Mouse (Mus musculus) MEL (cell line): ENCODE measurements around the gene Ecm2.

ENCODE experiments used
- CHD2 ChIP-seq: IDR thresholded peaks from 2 replicates; pipeline ENCODE4 v1.6.1; 2011; ENCODE audit warnings: low read length, improper control_type of control experiment
- CTCF ChIP-seq, 3 experiments: IDR thresholded peaks in 2 of 3; conservative IDR thresholded peaks in 1 of 3; 2 replicates each; pipeline ENCODE4 v1.5.1; 2011 to 2012; ENCODE audit warnings: low read length in 3 of 3, low read depth in 2 of 3, mild to moderate bottlenecking in 2 of 3, improper control_type of control experiment in 1 of 3, inconsistent platforms in 1 of 3, mixed read lengths in 1 of 3, moderate library complexity in 1 of 3; ENCODE audit not compliant: control insufficient read depth in 1 of 3, insufficient read depth in 1 of 3, poor library complexity in 1 of 3, severe bottlenecking in 1 of 3
- EP300 ChIP-seq, 2 experiments: IDR thresholded peaks; 2 replicates each; pipeline ENCODE4 v1.6.1; 2011; ENCODE audit warnings: improper control_type of control experiment in 2 of 2, low read length in 2 of 2, low read depth in 1 of 2, mild to moderate bottlenecking in 1 of 2
- GATA1 ChIP-seq: IDR thresholded peaks from 2 replicates; pipeline ENCODE4 v1.6.1; 2011; ENCODE audit warnings: low read depth, low read length, improper control_type of control experiment
- KAT2A ChIP-seq: conservative IDR thresholded peaks from 2 replicates; pipeline ENCODE4 v1.6.1; 2012; ENCODE audit warnings: low read depth, low read length, improper control_type of control experiment, inconsistent platforms
- MAX ChIP-seq: IDR thresholded peaks from 2 replicates; pipeline ENCODE4 v1.6.1; 2011; ENCODE audit warnings: low read length, improper control_type of control experiment
- MXI1 ChIP-seq: IDR thresholded peaks from 2 replicates; pipeline ENCODE4 v1.6.1; 2011; ENCODE audit warnings: mild to moderate bottlenecking, low read depth, low read length, improper control_type of control experiment
- MYC ChIP-seq: IDR thresholded peaks from 2 replicates; pipeline ENCODE4 v1.6.1; 2011; ENCODE audit warnings: low read depth, mild to moderate bottlenecking, low read length, improper control_type of control experiment, moderate library complexity
- NRF1 ChIP-seq: IDR thresholded peaks from 2 replicates; pipeline ENCODE4 v1.6.1; 2014; ENCODE audit warnings: low read depth, mild to moderate bottlenecking, inconsistent platforms, low read length, improper control_type of control experiment, moderate library complexity; ENCODE audit not compliant: poor library complexity, insufficient read depth, severe bottlenecking
- POLR2A ChIP-seq, 2 experiments: IDR thresholded peaks; 2 replicates each; pipeline ENCODE4 v1.6.1; 2011 to 2012; ENCODE audit warnings: low read length in 2 of 2, mild to moderate bottlenecking in 2 of 2, control low read depth in 1 of 2, improper control_type of control experiment in 1 of 2, low read depth in 1 of 2, moderate library complexity in 1 of 2; ENCODE audit not compliant: control insufficient read depth in 1 of 2, insufficient read depth in 1 of 2, poor library complexity in 1 of 2
- ZMIZ1 ChIP-seq: IDR thresholded peaks from 2 replicates; pipeline ENCODE4 v1.6.1; 2012; ENCODE audit warnings: low read depth, mild to moderate bottlenecking, inconsistent platforms, low read length, improper control_type of control experiment, moderate library complexity
- ZNF384 ChIP-seq: IDR thresholded peaks from 2 replicates; pipeline ENCODE4 v1.6.1; 2012; ENCODE audit warnings: low read depth, mild to moderate bottlenecking, inconsistent platforms, low read length, improper control_type of control experiment

DNA sequence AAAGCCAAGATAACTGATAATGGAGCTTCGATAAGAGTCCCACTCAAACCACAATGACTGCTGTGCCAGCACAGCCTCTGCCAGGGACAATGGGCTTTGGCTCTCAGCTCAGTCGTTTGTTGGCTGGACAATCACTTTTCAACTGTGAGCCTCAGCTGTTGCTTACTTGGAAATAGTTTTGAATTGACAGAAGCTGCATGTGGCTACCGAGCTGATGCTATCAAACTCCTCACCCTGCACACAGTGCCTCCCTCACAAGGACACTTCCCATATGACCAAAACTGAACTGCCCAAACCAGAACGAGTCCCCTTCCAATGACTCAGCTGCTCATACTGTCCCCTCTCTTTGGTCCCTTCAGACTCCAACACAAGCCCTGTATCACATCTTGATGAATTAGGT is 33.8 kb upstream of the Ecm2 start:
- TF ChIP-seq ZMIZ1 (no peak), EP300 (IDR thresholded peaks at IDR 0.05; ENCODE audit: low read depth in 1 of 2, low read length in 2 of 2) (no peak), POLR2A (IDR thresholded peaks at IDR 0.05; ENCODE audit: control insufficient read depth in 1 of 2, insufficient read depth in 1 of 2, low read depth in 1 of 2, low read length in 2 of 2, poor library complexity in 1 of 2) (no peak), ZNF384 (no peak), MXI1 (no peak), CTCF (IDR thresholded peaks at IDR 0.05 in 2 of 3, conservative IDR thresholded peaks at IDR 0.05 in 1 of 3; ENCODE audit: control insufficient read depth in 1 of 3, insufficient read depth in 1 of 3, low read depth in 2 of 3, low read length in 3 of 3, poor library complexity in 1 of 3, severe bottlenecking in 1 of 3) (no peak), CHD2 (no peak), GATA1 (no peak), KAT2A (no peak), NRF1 (no peak), MYC (no peak), MAX (no peak)
